Comparison of ENCODE assay signal across 8 mouse cellular contexts in genomic region chr10:67766099-67766498, GRCm38 (mm10).
A peak's percentile ranks its signal among the peaks of the same experiment; 100 is the strongest.
DNase-seq lines count a peak whose midpoint lies in the region; ATAC-seq lines count a peak whose summit lies in the region.

No protein-coding gene starts in this region.

- no peaks in the 10 kb centered on the region for H3K36me3 ChIP-seq in liver, embryonic 13.5 days

- DNase-seq in left cerebral cortex, adult 18-20 months (ENCODE audit: low spot score in 2 of 2): peak; percentile 51 to 53
- no peak for DNase-seq in left cerebral cortex, adult 11 months (ENCODE audit: low spot score)
- peak; percentile 76 for DNase-seq in R1 (ENCODE audit: low read depth, low spot score)
- DNase-seq in cerebellum, postnatal 14 days: peak; percentile 70 to 75
- DNase-seq in heart, postnatal 36 days: peak; percentile 50 to 59
- DNase-seq in liver, embryonic 13.5 days: peak; percentile 6
- DNase-seq in right cerebral cortex, postnatal 10 days (ENCODE audit: low spot score in 2 of 2): peak; percentile 42 to 58
- no peak for DNase-seq in urinary bladder, adult 18-20 months (ENCODE audit: low spot score in 2 of 2)

- H3K4me2 ChIP-seq in liver, embryonic 13.5 days: no peak overlapping the region

- no peaks in the 10 kb centered on the region for H3K9me3 ChIP-seq in liver, embryonic 13.5 days (replicated peaks)

- no peak overlapping the region for H3K4me3 ChIP-seq in liver, embryonic 13.5 days (replicated peaks)

- H3K4me1 ChIP-seq in liver, embryonic 13.5 days (replicated peaks): no peaks in the 10 kb centered on the region

- intact Hi-C loops in heart, postnatal 36 days (cut with DNase I): loop anchor here (1.0 to 5.0 kb wide), 2 partner anchors 91 to 451 kb away; no protein-coding TSS in a partner anchor

- WGBS in liver, embryonic 13.5 days (ENCODE audit: insufficient replicate concordance): 36% methylated on average over 13 of the region's 13 CpGs

- H3K9ac ChIP-seq in liver, embryonic 13.5 days: no peak overlapping the region

- no peak overlapping the region for H3K27ac ChIP-seq in liver, embryonic 13.5 days

- no peak for ATAC-seq in liver, embryonic 13.5 days (ENCODE audit: low read depth)

- no peaks in the 10 kb centered on the region for H3K27me3 ChIP-seq in liver, embryonic 13.5 days

Comparison
In these comparisons a context has a peak if more than half of its experiments do, and no peak if none do; other contexts are left out.
1. DNase-seq: peak in left cerebral cortex, adult 18-20 months (2 of 2), R1 (single experiment), cerebellum, postnatal 14 days (2 of 2), heart, postnatal 36 days (2 of 2), liver, embryonic 13.5 days (single experiment) and right cerebral cortex, postnatal 10 days (2 of 2); none in left cerebral cortex, adult 11 months (single experiment) and urinary bladder, adult 18-20 months (0 of 2).